Mouse (Mus musculus): ENCODE measurements around the gene Brd1. TPM values are rescaled to one million over a fixed set of nuclear protein-coding genes. Genes with fewer than 3 reads are reported as not detected.
"Not testable (repeated sequence)": the region's sequence is repeated elsewhere in the genome, so short reads cannot be mapped to it uniquely, and the experiment has no call there.

The Brd1 gene
- polyA plus RNA-seq (2012; fragmentation: generic; extraction: Trizol): 26.4 TPM

DNA sequence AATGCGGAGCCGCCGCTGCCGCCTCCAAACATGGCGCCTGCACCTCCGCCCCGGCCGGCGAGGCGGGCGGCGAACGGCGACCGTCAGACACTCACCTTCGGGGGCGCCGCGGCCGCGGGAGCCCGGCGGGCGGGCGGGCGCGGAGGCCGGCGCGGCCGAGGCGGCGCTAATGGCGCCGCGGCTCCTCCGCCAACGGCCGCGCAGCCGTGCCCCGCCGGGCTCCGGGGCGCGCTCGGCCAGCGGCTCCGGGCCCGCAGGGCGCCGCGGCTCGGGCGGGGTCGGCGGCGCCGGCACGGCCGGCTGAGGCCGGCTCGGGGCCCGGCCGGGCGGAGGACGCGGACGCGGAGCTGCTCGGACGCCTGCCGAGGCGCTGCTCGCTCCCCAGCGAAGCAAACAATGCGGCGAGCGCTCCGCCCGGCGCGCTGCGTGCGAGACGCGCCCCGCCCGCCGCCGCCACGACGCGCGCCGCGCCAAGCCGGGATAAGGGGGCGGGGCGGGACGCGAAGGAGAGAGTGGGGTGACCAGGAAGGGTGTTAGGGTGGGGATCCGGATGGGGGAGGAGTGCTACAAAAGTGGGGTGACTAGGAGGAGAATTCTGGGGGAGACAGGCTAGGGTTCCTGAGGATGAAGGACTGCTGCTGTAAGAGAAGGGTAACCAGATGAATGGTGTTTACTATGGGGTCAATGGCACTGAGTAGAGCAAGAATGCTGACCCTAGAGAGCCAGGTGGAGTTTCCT, at the start of gene Brd1:
TSS of gene Brd1 (minus strand) at position 400 of the 738 bp plus-strand sequence.
- H3K79me2 ChIP-seq (ENCODE audit: control insufficient read depth, insufficient read depth): peaks cover 43% of the 10 kb centered on the region

GRCm38 (mm10) chr15:88774630-88775029, 40.6 kb upstream of the Brd1 start:
- H3K4me3 ChIP-seq: not testable (repeated sequence)
- peaks cover 50% of the 10 kb centered on the region for H3K36me3 ChIP-seq (ENCODE audit: control insufficient read depth, insufficient read depth)

More for the DNA sequence above, at the start of gene Brd1:
- TF ChIP-seq POLR2A (IDR thresholded peaks at IDR 0.05; ENCODE audit: insufficient read length, low read depth): peak; percentile 87
- no peak for TF ChIP-seq MAX (IDR thresholded peaks at IDR 0.05; ENCODE audit: low read depth)
- no peak for TF ChIP-seq SRF (IDR thresholded peaks at IDR 0.05; ENCODE audit: control insufficient read depth, insufficient read length, low read depth)
- no peak for TF ChIP-seq TCF3 (IDR thresholded peaks at IDR 0.05; ENCODE audit: insufficient read length, low read depth)
- TF ChIP-seq MYOD1 (IDR thresholded peaks at IDR 0.05; ENCODE audit: control insufficient read depth in 1 of 3, insufficient read length in 2 of 3, low read depth in 2 of 3): peak in 1 of 3 experiments; percentile 29
- no peak for TF ChIP-seq MYOG (IDR thresholded peaks at IDR 0.05; ENCODE audit: control insufficient read depth in 1 of 3, insufficient read depth in 1 of 3, insufficient read length in 2 of 3, low read depth in 2 of 3)
- no peak for TF ChIP-seq USF1 (IDR thresholded peaks at IDR 0.05; ENCODE audit: low read depth)
- peak; percentile 89 for TF ChIP-seq POLR2AphosphoS2 (IDR thresholded peaks at IDR 0.05; ENCODE audit: insufficient read length, low read depth)
- no peak for TF ChIP-seq TCF12 (IDR thresholded peaks at IDR 0.05; ENCODE audit: insufficient read depth, poor library complexity, severe bottlenecking)
- TF ChIP-seq CEBPB (IDR thresholded peaks at IDR 0.05; ENCODE audit: insufficient read depth, poor library complexity, severe bottlenecking): no peak
- peak; percentile 48 for TF ChIP-seq E2F4 (IDR thresholded peaks at IDR 0.05; ENCODE audit: insufficient read depth)
- peak; percentile 40 for TF ChIP-seq REST (IDR thresholded peaks at IDR 0.05; ENCODE audit: insufficient read depth, insufficient read length)
- Histone ChIP-seq H3ac (ENCODE audit: control insufficient read depth, insufficient read length) (peak within 1 kb of the TSS; percentile 97), H3K27me3 (ENCODE audit: control insufficient read depth, insufficient read depth, insufficient read length) (no peaks in the 10 kb centered on the region), H3K4me2 (ENCODE audit: low read depth) (peak within 1 kb of the TSS; percentile 86), H3K36me3 (ENCODE audit: control insufficient read depth, insufficient read depth) (peaks cover 17% of the 10 kb centered on the region), H3K4me3 (peak within 1 kb of the TSS; percentile 48)

GRCm38 (mm10) chr15:88768537-88768936, 34.5 kb upstream of the Brd1 start:
- peaks cover 34% of the 10 kb centered on the region for H3K36me3 ChIP-seq (ENCODE audit: control insufficient read depth, insufficient read depth)
- H3ac ChIP-seq (ENCODE audit: control insufficient read depth, insufficient read length): no peak overlapping the region

More at GRCm38 (mm10) chr15:88774630-88775029, 40.6 kb upstream of the Brd1 start:
- H3K4me2 ChIP-seq (ENCODE audit: low read depth); H3K27me3 ChIP-seq (ENCODE audit: control insufficient read depth, insufficient read depth, insufficient read length); H3ac ChIP-seq (ENCODE audit: control insufficient read depth, insufficient read length): not testable (repeated sequence)
- H3K79me2 ChIP-seq (ENCODE audit: control insufficient read depth, insufficient read depth): peaks cover 16% of the 10 kb centered on the region

DNA sequence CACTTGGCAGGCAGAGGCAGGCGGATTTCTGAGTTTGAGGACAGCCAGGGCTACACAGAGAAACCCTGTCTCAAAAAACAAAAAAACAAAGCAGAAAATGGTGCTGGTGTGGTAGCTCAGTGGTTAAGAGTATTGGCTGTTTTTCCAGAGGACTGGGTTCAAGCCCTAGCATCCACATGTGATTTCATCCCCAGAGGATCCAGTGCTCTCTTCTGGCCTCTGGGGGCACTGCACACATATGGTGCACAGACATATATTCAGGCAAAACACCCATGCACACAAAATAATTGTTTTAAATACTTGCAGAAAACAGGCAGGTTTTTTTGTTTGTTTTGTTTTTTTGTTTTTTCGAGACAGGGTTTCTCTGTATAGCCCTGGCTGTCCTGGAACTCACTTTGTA, 32.1 kb upstream of the Brd1 start:
- not testable (repeated sequence) for H3K4me2 ChIP-seq (ENCODE audit: low read depth); H3K4me3 ChIP-seq; H3ac ChIP-seq (ENCODE audit: control insufficient read depth, insufficient read length); H3K27me3 ChIP-seq (ENCODE audit: control insufficient read depth, insufficient read depth, insufficient read length)
- Histone ChIP-seq H3K79me2 (ENCODE audit: control insufficient read depth, insufficient read depth) (peaks cover 27% of the 10 kb centered on the region), H3K36me3 (ENCODE audit: control insufficient read depth, insufficient read depth) (peaks cover 17% of the 10 kb centered on the region)

More at GRCm38 (mm10) chr15:88768537-88768936, 34.5 kb upstream of the Brd1 start:
- peaks cover 16% of the 10 kb centered on the region for H3K79me2 ChIP-seq (ENCODE audit: control insufficient read depth, insufficient read depth)
- H3K27me3 ChIP-seq (ENCODE audit: control insufficient read depth, insufficient read depth, insufficient read length): no peaks in the 10 kb centered on the region
- TF ChIP-seq E2F4 (IDR thresholded peaks at IDR 0.05; ENCODE audit: insufficient read depth) (no peak), MAX (IDR thresholded peaks at IDR 0.05; ENCODE audit: low read depth) (no peak), CEBPB (IDR thresholded peaks at IDR 0.05; ENCODE audit: insufficient read depth, poor library complexity, severe bottlenecking) (no peak), MYOD1 (IDR thresholded peaks at IDR 0.05; ENCODE audit: control insufficient read depth in 1 of 3, insufficient read length in 2 of 3, low read depth in 2 of 3) (no peak), USF1 (IDR thresholded peaks at IDR 0.05; ENCODE audit: low read depth) (no peak), TCF3 (IDR thresholded peaks at IDR 0.05; ENCODE audit: insufficient read length, low read depth) (no peak), REST (IDR thresholded peaks at IDR 0.05; ENCODE audit: insufficient read depth, insufficient read length) (no peak)
- H3K4me3 ChIP-seq: no peak overlapping the region
- no peak overlapping the region for H3K4me2 ChIP-seq (ENCODE audit: low read depth)

DNA sequence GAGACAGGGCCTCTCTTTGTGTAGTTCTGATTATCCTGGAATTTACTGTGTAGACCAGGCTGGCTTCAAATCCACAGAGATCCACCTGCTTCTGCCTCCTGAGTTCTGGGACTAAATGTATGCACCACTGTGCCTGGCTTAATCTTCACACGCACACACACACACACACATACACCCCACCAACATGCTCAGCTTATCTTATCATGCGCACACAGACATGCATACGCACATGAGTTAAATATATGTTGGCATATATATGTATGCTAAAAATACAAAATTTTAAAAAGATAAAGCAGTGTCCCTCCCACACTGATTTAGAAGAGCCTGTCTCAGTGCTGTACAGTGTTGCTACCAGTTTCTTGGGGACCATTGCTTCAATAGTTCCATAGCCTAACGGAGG, 27.5 kb upstream of the Brd1 start:
- H3K27me3 ChIP-seq (ENCODE audit: control insufficient read depth, insufficient read depth, insufficient read length): no peaks in the 10 kb centered on the region
- peaks cover 55% of the 10 kb centered on the region for H3K79me2 ChIP-seq (ENCODE audit: control insufficient read depth, insufficient read depth)
- H3K4me3 ChIP-seq: no peak overlapping the region
- no peak overlapping the region for H3K4me2 ChIP-seq (ENCODE audit: low read depth)
- no peak for TF ChIP-seq MAX (IDR thresholded peaks at IDR 0.05; ENCODE audit: low read depth)
- no peak for TF ChIP-seq REST (IDR thresholded peaks at IDR 0.05; ENCODE audit: insufficient read depth, insufficient read length)
- no peak for TF ChIP-seq TCF3 (IDR thresholded peaks at IDR 0.05; ENCODE audit: insufficient read length, low read depth)
- TF ChIP-seq TCF12 (IDR thresholded peaks at IDR 0.05; ENCODE audit: insufficient read depth, poor library complexity, severe bottlenecking): no peak
- TF ChIP-seq CEBPB (IDR thresholded peaks at IDR 0.05; ENCODE audit: insufficient read depth, poor library complexity, severe bottlenecking): no peak
- TF ChIP-seq USF1 (IDR thresholded peaks at IDR 0.05; ENCODE audit: low read depth): no peak
- TF ChIP-seq MYOD1 (IDR thresholded peaks at IDR 0.05; ENCODE audit: control insufficient read depth in 1 of 3, insufficient read length in 2 of 3, low read depth in 2 of 3): no peak
- no peak for TF ChIP-seq POLR2A (IDR thresholded peaks at IDR 0.05; ENCODE audit: insufficient read length, low read depth)
- no peak for TF ChIP-seq SRF (IDR thresholded peaks at IDR 0.05; ENCODE audit: control insufficient read depth, insufficient read length, low read depth)
- no peak for TF ChIP-seq E2F4 (IDR thresholded peaks at IDR 0.05; ENCODE audit: insufficient read depth)
- TF ChIP-seq POLR2AphosphoS2 (IDR thresholded peaks at IDR 0.05; ENCODE audit: insufficient read length, low read depth): no peak
- TF ChIP-seq MYOG (IDR thresholded peaks at IDR 0.05; ENCODE audit: control insufficient read depth in 1 of 3, insufficient read depth in 1 of 3, insufficient read length in 2 of 3, low read depth in 2 of 3): no peak
- no peak overlapping the region for H3ac ChIP-seq (ENCODE audit: control insufficient read depth, insufficient read length)
- H3K36me3 ChIP-seq (ENCODE audit: control insufficient read depth, insufficient read depth): peaks cover 20% of the 10 kb centered on the region

Data from myocyte (in vitro differentiated cells).